Mouse (Mus musculus) neural tube, embryonic 11.5 days (tissue): ENCODE measurements around the gene Pla2g7. TPM values are rescaled to one million over a fixed set of nuclear protein-coding genes. Genes with fewer than 3 reads are reported as not detected.
"Not testable (repeated sequence)": the region's sequence is repeated elsewhere in the genome, so short reads cannot be mapped to it uniquely, and the experiment has no call there.

ENCODE experiments used
- ATAC-seq: fragments of 200-750 bp; cut with Nextera tagmentation; 2 replicates; pipeline ENCODE4 v1.8.0; 2017; ENCODE audit warnings: moderate number of reproducible peaks, mild to moderate bottlenecking, moderate TSS enrichment, moderate library complexity; ENCODE audit not compliant: insufficient read depth, low FRiP score, low TSS enrichment
- DNase-seq: peaks from one replicate; pipeline ENCODE4 v3.0.0-alpha.2; 2015; ENCODE audit warnings: low spot score
- H3K27ac ChIP-seq: fragments of 300-500 bp; sonication (generic); 2 replicates; pipeline ENCODE4 v1.5.1; 2014; ENCODE audit warnings: low read depth, mild to moderate bottlenecking, low read length
- H3K27me3 ChIP-seq: fragments of 300-500 bp; sonication (generic); 2 replicates; pipeline ENCODE4 v1.6.1; 2014; ENCODE audit warnings: mild to moderate bottlenecking, low read length, mixed read lengths; ENCODE audit not compliant: control insufficient read depth, insufficient read depth
- H3K36me3 ChIP-seq: fragments of 300-500 bp; sonication (generic); 2 replicates; pipeline ENCODE4 v1.6.1; 2014; ENCODE audit warnings: mild to moderate bottlenecking, low read length, moderate library complexity, mixed read lengths; ENCODE audit not compliant: control insufficient read depth, insufficient read depth
- H3K4me1 ChIP-seq: fragments of 300-500 bp; sonication (generic); 2 replicates; pipeline ENCODE4 v1.6.1; 2014; ENCODE audit warnings: low read length, mixed read lengths; ENCODE audit not compliant: control insufficient read depth, insufficient read depth
- H3K4me2 ChIP-seq: fragments of 300-500 bp; sonication (generic); 2 replicates; pipeline ENCODE4 v1.6.1; 2014; ENCODE audit warnings: low read depth, mild to moderate bottlenecking, moderate library complexity
- H3K4me3 ChIP-seq: fragments of 300-500 bp; sonication (generic); 2 replicates; pipeline ENCODE4 v1.5.1; 2014; ENCODE audit warnings: low read depth, low read length
- H3K9ac ChIP-seq: fragments of 300-500 bp; sonication (generic); 2 replicates; pipeline ENCODE4 v1.6.1; 2014; ENCODE audit warnings: mild to moderate bottlenecking, low read length
- H3K9me3 ChIP-seq: fragments of 300-500 bp; sonication (generic); 2 replicates; pipeline ENCODE4 v1.6.1; 2016; ENCODE audit warnings: low read length; ENCODE audit not compliant: control insufficient read depth
- WGBS: fragments of 180-500 bp; shearing (Covaris S2); extraction: QIAGEN DNeasy Blood & Tissue Kit; methylation state at CpG from one replicate; pipeline ENCODE4 v1.1.7; 2014; 5-methylcytosine and 5-hydroxymethylcytosine counted together
- polyA plus RNA-seq: library from polyadenylated mRNA; unstranded; fragments of >200 nt; fragmentation: Nextera tagmentation; extraction: Ambion mirVana; gene quantifications from 2 replicates; pipeline ENCODE4 v1.2.1, GENCODE M21; 2014

The Pla2g7 gene
- 6.6 and 7.9 TPM in 2 replicates for polyA plus RNA-seq

- Histone ChIP-seq H3K9me3 (no peaks in the 10 kb centered on the region), H3K27me3 (no peaks in the 10 kb centered on the region), H3K4me1 (no peaks in the 10 kb centered on the region), H3K9ac (peak within 1 kb of the TSS; percentile 62), H3K4me3 (peak within 1 kb of the TSS; percentile 40), H3K4me2 (peak within 1 kb of the TSS; percentile 78), H3K36me3 (no peaks in the 10 kb centered on the region), H3K27ac (no peak within 1 kb of the TSS)
- WGBS: under 1% methylated on average over 34 of the region's 34 CpGs
- ATAC-seq (peak; percentile 82), DNase-seq (peak; percentile 65)
These were observed at the start of gene Pla2g7 for GRCm38 (mm10) chr17:43567992-43568888. Gene Pla2g7 (plus strand): TSS chr17:43568098.

- H3K4me1 ChIP-seq: no peaks in the 10 kb centered on the region
- no peak overlapping the region for H3K9ac ChIP-seq
- no peak overlapping the region for H3K27ac ChIP-seq
- peak; percentile 74 for DNase-seq
- H3K9me3 ChIP-seq: 0 out of 2 replicates have a peak, but pooled peaks cover 3% of the 10 kb centered on the region
- H3K36me3 ChIP-seq: no peaks in the 10 kb centered on the region
- ATAC-seq: peak; percentile 65; the same call in 1 of the 2 replicates
- no peak overlapping the region for H3K4me3 ChIP-seq
- no peaks in the 10 kb centered on the region for H3K27me3 ChIP-seq
- 32% methylated on average over 18 of the region's 18 CpGs for WGBS
- no peak overlapping the region for H3K4me2 ChIP-seq
These were observed 49.1 kb upstream of the Pla2g7 start for GRCm38 (mm10) chr17:43518644-43519409.

DNA sequence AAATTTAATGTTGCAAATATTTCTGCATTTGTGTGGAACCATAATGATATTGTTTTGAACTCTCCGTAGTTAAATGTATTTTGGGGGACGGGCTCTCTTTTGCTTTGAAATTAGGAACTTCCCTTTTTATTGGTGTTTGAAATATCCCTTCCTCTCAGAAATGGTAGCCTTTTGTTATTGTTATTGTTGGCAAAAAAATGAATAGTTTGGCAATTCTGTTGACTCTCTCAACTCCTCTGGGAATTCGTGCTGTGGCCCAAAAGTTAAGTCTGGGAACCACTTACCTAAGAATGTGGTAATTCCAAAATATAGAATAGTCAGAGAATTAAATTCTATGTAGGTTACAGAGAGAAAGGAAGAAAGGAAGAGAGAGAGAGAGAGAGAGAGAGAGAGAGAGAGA, 47.7 kb upstream of the Pla2g7 start:
- H3K4me2 ChIP-seq: no peak overlapping the region
- no peak for ATAC-seq
- H3K27ac ChIP-seq: no peak overlapping the region
- 84% methylated on average over 3 of the region's 3 CpGs for WGBS
- no peaks in the 10 kb centered on the region for H3K27me3 ChIP-seq
- H3K9me3 ChIP-seq: no peaks in the 10 kb centered on the region
- H3K4me3 ChIP-seq: no peak overlapping the region
- no peak overlapping the region for H3K9ac ChIP-seq
- H3K4me1 ChIP-seq: no peaks in the 10 kb centered on the region
- no peaks in the 10 kb centered on the region for H3K36me3 ChIP-seq
- no peak for DNase-seq

- peaks cover 5% of the 10 kb centered on the region; the same call in 1 of the 2 replicates for H3K4me1 ChIP-seq
- H3K27me3 ChIP-seq: no peaks in the 10 kb centered on the region
- H3K4me3 ChIP-seq: no peak overlapping the region
- DNase-seq (no peak), ATAC-seq (no peak)
- 90% methylated on average over 2 of the region's 2 CpGs for WGBS
- no peak overlapping the region for H3K4me2 ChIP-seq
- no peaks in the 10 kb centered on the region for H3K36me3 ChIP-seq
- no peaks in the 10 kb centered on the region for H3K9me3 ChIP-seq
- H3K9ac ChIP-seq: no peak overlapping the region
- no peak overlapping the region for H3K27ac ChIP-seq
These were observed 37.4 kb upstream of the Pla2g7 start for GRCm38 (mm10) chr17:43530507-43530906.

DNA sequence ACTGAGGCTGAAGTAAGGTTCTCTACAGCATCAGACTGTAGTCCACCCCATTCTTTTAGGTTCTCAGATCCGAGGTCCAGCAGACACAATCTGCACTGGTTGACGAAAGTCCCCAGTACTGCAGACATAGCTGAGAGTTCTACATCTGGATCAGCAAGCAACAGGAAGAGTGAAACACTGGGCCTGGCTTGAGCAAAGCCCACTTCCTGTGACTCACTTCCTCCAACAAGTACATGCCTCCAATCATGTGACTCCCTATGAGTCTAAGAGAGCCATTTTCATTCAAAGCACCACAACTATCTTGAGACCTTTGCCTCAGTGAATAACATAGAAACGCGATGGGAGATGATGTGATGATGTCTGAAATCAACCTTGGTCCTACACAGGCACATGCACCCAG, 36.7 kb upstream of the Pla2g7 start:
- Histone ChIP-seq H3K4me1 (peaks cover 5% of the 10 kb centered on the region; the same call in 1 of the 2 replicates), H3K27ac (no peak overlapping the region), H3K4me2 (no peak overlapping the region), H3K27me3 (no peaks in the 10 kb centered on the region), H3K9ac (no peak overlapping the region), H3K9me3 (no peaks in the 10 kb centered on the region), H3K36me3 (no peaks in the 10 kb centered on the region), H3K4me3 (no peak overlapping the region)
- 90% methylated on average over 4 of the region's 4 CpGs for WGBS
- no peak for DNase-seq
- no peak for ATAC-seq

DNA sequence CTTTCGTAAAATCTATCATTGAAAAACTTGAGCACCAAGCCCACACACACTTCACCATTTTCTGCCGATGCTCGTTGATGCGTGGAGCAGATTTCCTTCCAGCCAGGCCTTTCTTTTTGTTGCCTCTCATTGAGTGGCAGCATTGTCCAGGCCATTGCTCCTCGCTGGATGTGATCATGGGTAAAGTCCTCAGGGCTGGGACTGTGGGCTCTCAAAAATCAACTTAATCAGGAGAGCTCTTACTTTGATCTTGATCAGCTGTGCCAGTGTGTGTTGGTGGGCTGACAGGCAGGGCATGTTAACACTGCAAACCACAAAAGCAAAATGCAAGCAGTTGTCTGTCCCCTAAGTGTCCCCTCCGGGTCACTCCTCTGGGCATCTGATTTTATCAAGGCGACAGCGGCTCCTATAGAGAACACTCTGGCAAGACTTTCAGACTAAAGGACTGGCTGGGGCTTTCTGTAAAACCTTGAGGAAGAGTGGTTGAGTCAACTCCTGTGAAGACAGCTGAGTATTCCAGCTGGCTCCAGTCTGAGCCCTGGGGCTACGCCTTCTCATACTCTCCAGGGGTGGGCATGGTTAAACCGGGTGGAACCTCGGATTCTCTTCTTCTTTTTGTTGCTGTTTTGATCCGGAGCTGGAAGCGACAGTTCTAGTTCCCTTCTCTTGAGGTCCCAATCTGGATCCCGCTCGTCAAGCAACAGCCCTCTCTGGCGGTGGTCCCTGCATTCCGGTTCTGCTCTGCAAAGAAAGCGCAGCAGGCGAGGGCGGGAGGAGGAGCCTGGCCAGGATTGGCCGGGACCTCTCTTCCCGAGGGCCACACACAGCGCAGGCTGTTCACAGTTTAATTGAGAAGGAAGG, 33.3 kb upstream of the Pla2g7 start:
- peak overlapping the region; percentile 16; the same call in 1 of the 2 replicates for H3K4me3 ChIP-seq
- ATAC-seq: peak; percentile 88; the same call in 1 of the 2 replicates

DNA sequence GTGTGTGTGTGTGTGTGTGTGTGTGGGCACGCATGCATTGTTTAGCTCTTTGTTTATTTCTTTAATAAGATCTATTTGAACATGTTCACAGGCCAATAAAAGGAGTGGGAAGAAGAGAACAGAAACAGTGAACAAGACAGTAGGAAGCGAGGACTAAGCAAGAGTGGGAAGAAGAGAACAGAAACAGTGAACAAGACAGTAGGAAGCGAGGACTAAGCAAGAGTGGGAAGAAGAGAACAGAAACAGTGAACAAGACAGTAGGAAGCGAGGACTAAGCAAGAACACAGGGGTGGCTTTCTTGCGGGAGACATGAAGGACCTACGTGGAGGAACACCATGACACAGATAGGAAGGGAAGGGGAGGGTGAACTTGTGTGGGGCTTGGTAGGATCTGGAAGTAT, 31.1 kb upstream of the Pla2g7 start:
- H3K36me3 ChIP-seq, H3K27me3 ChIP-seq, H3K9ac ChIP-seq, H3K4me1 ChIP-seq, H3K9me3 ChIP-seq, DNase-seq, H3K4me2 ChIP-seq, ATAC-seq, H3K4me3 ChIP-seq, H3K27ac ChIP-seq: not testable (repeated sequence)
- 90% methylated on average over 6 of the region's 6 CpGs for WGBS

More for the DNA sequence above, 33.3 kb upstream of the Pla2g7 start:
- WGBS: 14% methylated on average over 23 of the region's 23 CpGs
- H3K4me2 ChIP-seq: peak overlapping the region; percentile 42
- H3K27me3 ChIP-seq: no peaks in the 10 kb centered on the region
- H3K27ac ChIP-seq: no peak overlapping the region
- peak; percentile 78 for DNase-seq
- H3K4me1 ChIP-seq: peaks cover 5% of the 10 kb centered on the region; the same call in 1 of the 2 replicates
- no peak overlapping the region for H3K9ac ChIP-seq
- no peaks in the 10 kb centered on the region for H3K36me3 ChIP-seq
- H3K9me3 ChIP-seq: no peaks in the 10 kb centered on the region

DNA sequence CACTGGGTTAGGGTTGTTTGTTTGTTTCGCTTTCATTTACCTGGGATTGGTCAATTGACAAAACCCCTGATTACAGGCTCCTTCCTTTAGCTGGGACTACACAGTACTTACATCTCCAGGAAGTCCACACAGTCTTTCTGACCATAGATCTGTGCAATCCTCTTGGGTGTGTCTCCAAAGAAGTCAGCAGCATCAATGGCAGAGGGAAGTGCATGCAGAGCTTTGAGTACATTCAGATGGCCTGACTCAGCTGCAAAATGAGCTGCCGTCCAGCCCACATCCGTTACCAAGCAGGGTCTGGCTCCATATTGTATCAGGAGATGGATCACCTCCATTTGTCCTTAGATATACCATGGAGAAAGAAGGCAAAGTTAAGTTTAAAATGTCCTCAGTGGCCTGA, 29.1 kb upstream of the Pla2g7 start:
- Histone ChIP-seq H3K9me3 (no peaks in the 10 kb centered on the region), H3K27me3 (no peaks in the 10 kb centered on the region), H3K4me3 (no peak overlapping the region), H3K9ac (no peak overlapping the region), H3K27ac (no peak overlapping the region), H3K4me1 (peaks cover 5% of the 10 kb centered on the region; the same call in 1 of the 2 replicates), H3K36me3 (no peaks in the 10 kb centered on the region), H3K4me2 (no peak overlapping the region)
- whole genome bisulfite sequencing: 86% methylated on average over 3 of the region's 3 CpGs
- DNase-seq: no peak
- no peak for ATAC-seq
